Mouse (Mus musculus) heart, embryonic 10.5 days (tissue): ENCODE results near the gene Sema4b. TPM values are rescaled to one million over a fixed set of nuclear protein-coding genes. Genes with fewer than 3 reads are reported as not detected.

Experiments
- DNase-seq: peaks from one replicate; pipeline ENCODE4 v3.0.0-alpha.2; 2017; ENCODE audit warnings: low spot score
- H3K27ac ChIP-seq: fragments of 300-500 bp; sonication (generic); 2 replicates; pipeline ENCODE4 v1.5.1; 2016; ENCODE audit warnings: mild to moderate bottlenecking
- H3K27me3 ChIP-seq: fragments of 300-500 bp; sonication (generic); 2 replicates; pipeline ENCODE4 v1.6.1; 2016; ENCODE audit warnings: mild to moderate bottlenecking; ENCODE audit not compliant: poor library complexity, insufficient read depth, severe bottlenecking
- H3K36me3 ChIP-seq: fragments of 300-500 bp; sonication (generic); 2 replicates; pipeline ENCODE4 v1.6.1; 2016; ENCODE audit warnings: mild to moderate bottlenecking, moderate library complexity
- H3K4me1 ChIP-seq: fragments of 300-500 bp; sonication (generic); 2 replicates; pipeline ENCODE4 v1.6.1; 2016; ENCODE audit warnings: mild to moderate bottlenecking
- H3K4me3 ChIP-seq: fragments of 300-500 bp; sonication (generic); 2 replicates; pipeline ENCODE4 v1.5.1; 2016; ENCODE audit warnings: mild to moderate bottlenecking, moderate library complexity
- H3K9me3 ChIP-seq: fragments of 300-500 bp; sonication (generic); 2 replicates; pipeline ENCODE4 v1.6.1; 2016; ENCODE audit warnings: mild to moderate bottlenecking, moderate library complexity
- WGBS: fragments of 180-500 bp; shearing (Covaris S2); methylation state at CpG from one replicate; pipeline ENCODE4 v1.1.7; 2016; 5-methylcytosine and 5-hydroxymethylcytosine counted together
- polyA plus RNA-seq: library from polyadenylated mRNA; unstranded; fragments of >200 nt; fragmentation: Nextera tagmentation; extraction: Ambion mirVana; gene quantifications from 2 replicates; pipeline ENCODE4 v1.2.1, GENCODE M21; 2016

The Sema4b gene
- polyA plus RNA-seq: 7.8 and 8.9 TPM in 2 replicates

DNA sequence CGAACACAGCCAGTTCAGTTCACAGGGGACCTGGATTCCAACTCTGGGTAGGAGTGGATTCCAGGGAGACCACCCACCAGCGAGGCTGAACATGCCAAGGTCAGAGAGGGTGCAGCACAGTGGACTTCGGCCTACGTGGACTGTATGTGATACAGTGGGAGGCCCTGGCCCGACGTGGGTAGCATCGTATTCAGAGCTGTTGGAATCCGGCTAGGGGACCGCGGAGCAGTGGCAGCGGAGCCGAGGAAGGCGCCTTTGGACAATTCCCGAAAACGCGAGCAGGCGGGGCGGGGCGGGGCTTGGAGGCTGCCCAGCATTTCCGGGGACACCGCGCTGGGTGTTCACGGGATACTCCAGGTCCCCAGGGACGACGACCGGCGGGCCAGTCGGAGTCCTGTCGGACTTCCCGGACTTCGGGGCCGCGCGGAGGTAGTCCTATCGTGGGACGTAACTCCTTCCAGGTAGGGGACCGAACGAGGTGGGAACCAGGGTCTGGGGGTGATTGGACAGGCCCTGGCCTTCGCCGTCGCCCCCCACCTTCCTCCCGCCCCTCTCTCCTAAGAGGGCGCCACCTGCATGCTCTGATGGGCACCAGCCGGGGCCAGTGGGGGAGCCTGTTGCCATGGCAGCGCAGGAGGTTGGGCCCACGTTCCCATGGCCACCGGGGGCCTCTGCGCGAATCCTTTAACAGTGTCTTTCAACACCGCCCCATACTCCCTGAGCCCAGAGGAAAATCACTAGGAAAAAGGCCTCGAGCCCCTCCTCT lies at the start of gene Sema4b:
Gene Sema4b, plus strand, starts transcription at position 311 of the 766 bp plus-strand sequence.
- peak within 1 kb of the TSS; percentile 66 for H3K4me3 ChIP-seq
- peak within 1 kb of the TSS; percentile 95 for H3K27ac ChIP-seq
- H3K4me1 ChIP-seq: peaks cover 59% of the 10 kb centered on the region
- under 1% methylated on average over 51 of the region's 51 CpGs for WGBS
- H3K9me3 ChIP-seq: no peaks in the 10 kb centered on the region
- DNase-seq: peak; percentile 95
- no peaks in the 10 kb centered on the region for H3K27me3 ChIP-seq
- no peaks in the 10 kb centered on the region for H3K36me3 ChIP-seq

DNA sequence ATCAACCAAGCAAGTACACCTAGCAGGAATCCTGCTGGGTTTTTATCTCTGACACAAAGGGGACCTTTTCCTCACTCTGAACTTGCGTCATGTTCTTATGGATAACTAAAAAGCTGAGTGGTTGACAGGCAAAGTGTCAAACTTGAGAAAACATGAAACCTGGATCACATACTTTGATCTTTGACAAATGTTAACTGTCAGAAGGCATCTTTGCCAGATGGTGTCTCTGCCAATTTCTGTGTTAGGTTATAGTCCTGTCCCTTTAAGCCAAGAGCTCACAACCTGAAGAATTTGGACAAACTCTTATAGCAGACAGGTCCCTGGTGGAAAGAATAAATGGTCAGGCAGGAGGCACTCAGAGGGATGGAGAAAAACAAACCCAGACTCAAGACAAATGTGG lies 48.3 kb upstream of the Sema4b start:
- DNase-seq: no peak
- WGBS: 74% methylated on average over 1 of the region's 1 CpGs
- Histone ChIP-seq H3K4me1 (peaks cover 15% of the 10 kb centered on the region), H3K27ac (no peak overlapping the region), H3K36me3 (no peaks in the 10 kb centered on the region), H3K27me3 (no peaks in the 10 kb centered on the region), H3K4me3 (no peak overlapping the region), H3K9me3 (peaks cover 4% of the 10 kb centered on the region; the same call in 1 of the 2 replicates)

DNA sequence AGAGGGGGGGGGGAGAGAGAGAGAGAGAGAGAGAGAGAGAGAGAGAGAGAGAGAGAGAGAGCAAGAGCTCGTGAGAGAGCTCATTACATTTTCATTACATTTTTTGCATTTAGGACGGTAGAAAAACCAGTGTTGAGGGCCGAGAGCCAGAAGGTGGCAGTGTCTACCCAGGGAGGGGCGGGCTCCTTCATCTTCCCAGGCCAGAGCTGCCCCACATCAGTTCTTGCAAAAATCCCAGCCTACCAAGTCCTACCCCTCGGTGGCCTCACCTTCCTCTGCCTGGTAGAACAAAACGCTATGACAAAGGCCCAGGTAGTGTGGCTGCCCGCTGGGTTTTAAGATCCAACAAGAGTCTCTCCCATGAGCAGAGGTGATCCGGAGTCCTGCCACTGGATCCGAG lies 45.8 kb upstream of the Sema4b start:
- H3K27me3 ChIP-seq: no peaks in the 10 kb centered on the region; the same call in 1 of the 2 replicates
- peak overlapping the region; percentile 38; the same call in 1 of the 2 replicates for H3K27ac ChIP-seq
- WGBS: 19% methylated on average over 9 of the region's 9 CpGs

DNA sequence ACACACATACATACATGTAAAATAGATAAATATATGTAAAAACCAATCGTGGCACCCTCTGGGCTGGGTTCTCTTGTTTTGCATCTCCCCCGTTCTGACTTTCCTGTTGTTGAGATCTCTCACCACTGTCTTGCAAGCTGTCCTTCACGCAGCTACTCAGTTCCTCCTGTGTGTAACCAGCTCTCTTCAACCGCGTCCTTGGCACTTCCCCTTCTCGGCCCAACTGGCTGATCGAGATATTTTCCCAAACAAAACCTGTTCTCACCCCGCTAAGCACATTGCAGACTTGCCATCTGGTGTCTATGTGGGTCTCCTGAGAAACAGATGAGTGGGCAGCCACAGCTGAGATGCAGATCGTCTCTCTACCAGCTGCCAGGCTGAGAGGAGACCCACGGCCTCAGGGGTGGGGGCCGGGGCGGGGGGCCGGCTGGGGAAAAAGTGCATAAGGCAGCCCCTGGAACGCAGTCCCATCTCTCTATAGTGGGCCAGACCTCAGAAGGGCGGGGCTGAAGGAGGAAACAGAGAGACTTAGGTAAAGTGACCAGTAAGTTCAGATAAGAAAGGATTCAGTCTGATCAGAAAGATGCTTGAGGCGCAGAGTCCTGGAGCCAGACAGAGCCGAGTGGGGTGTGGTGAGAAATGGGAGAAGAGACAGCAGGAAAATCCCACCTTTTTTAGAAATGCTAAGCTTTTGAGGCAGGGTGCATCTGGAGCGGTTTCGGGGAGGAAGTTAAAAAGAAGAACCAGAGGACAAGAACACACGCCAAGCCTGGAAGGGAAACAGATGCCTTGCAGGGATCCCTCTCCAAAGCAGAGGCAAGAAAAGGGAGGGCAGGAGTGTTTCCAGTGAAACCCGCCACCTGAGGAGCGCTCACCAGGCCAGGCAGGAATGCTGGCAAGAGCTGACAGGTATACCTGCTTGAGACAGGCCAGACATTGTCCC lies 43.0 kb upstream of the Sema4b start:
- no peaks in the 10 kb centered on the region for H3K9me3 ChIP-seq
- no peak for DNase-seq
- 0 out of 2 replicates have a peak overlapping the region, but pooled peaks have one; percentile 5 for H3K4me3 ChIP-seq
- H3K36me3 ChIP-seq: no peaks in the 10 kb centered on the region
- peaks cover 11% of the 10 kb centered on the region for H3K4me1 ChIP-seq
- 27% methylated on average over 22 of the region's 22 CpGs for WGBS
- H3K27ac ChIP-seq: peak overlapping the region; percentile 13; the same call in 1 of the 2 replicates
- no peaks in the 10 kb centered on the region; the same call in 1 of the 2 replicates for H3K27me3 ChIP-seq

More for the DNA sequence above, 45.8 kb upstream of the Sema4b start:
- H3K4me3 ChIP-seq: no peak overlapping the region
- peaks cover 4% of the 10 kb centered on the region; the same call in 1 of the 2 replicates for H3K9me3 ChIP-seq
- no peaks in the 10 kb centered on the region for H3K36me3 ChIP-seq
- peaks cover 11% of the 10 kb centered on the region for H3K4me1 ChIP-seq
- no peak for DNase-seq

DNA sequence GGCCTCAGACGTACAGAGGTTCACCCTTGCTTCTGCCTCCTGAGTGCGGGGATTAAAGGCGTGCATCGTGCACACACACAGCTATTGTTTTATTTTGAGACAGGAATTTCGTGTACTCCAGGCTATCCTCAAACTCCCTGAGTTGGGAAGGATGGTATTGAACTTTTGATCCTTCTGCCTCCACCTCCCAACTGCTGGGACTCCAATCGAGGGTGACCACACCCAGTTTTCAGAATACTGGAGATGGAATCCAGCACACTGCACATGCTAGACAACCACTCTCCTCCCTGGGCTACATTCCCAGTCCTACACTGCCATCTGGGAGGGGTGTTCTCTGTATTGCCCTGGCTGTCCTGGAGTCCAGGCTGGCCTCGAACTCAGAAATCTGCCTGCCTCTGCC lies 41.9 kb upstream of the Sema4b start:
- Histone ChIP-seq H3K9me3 (no peaks in the 10 kb centered on the region), H3K27me3 (no peaks in the 10 kb centered on the region; the same call in 1 of the 2 replicates), H3K4me3 (no peak overlapping the region), H3K36me3 (no peaks in the 10 kb centered on the region), H3K4me1 (peaks cover 11% of the 10 kb centered on the region), H3K27ac (no peak overlapping the region)
- 92% methylated on average over 7 of the region's 7 CpGs for WGBS
- no peak for DNase-seq

DNA sequence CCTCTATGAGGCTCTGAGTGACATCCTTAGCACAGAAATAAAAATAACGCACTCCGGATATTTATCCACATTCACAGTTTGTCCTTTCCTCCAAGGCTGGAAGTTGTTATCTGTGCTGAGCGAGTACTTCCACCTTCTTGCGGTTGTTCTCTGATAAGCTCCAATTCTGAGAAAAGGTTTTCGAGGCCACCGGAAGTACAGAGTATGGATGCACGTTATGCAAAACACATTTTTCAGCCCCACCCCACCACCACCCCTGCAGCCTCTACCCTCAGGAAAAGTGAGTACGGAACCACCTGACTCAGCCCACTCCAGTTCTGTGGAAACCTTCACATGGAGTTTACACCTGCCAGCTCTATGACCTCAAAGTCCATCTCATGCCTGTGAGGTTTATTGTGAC lies 40.6 kb upstream of the Sema4b start:
- Histone ChIP-seq H3K4me1 (peaks cover 8% of the 10 kb centered on the region), H3K4me3 (no peak overlapping the region), H3K27ac (no peak overlapping the region), H3K27me3 (no peaks in the 10 kb centered on the region; the same call in 1 of the 2 replicates), H3K36me3 (no peaks in the 10 kb centered on the region), H3K9me3 (no peaks in the 10 kb centered on the region)
- DNase-seq: no peak
- WGBS: 57% methylated on average over 8 of the region's 8 CpGs

DNA sequence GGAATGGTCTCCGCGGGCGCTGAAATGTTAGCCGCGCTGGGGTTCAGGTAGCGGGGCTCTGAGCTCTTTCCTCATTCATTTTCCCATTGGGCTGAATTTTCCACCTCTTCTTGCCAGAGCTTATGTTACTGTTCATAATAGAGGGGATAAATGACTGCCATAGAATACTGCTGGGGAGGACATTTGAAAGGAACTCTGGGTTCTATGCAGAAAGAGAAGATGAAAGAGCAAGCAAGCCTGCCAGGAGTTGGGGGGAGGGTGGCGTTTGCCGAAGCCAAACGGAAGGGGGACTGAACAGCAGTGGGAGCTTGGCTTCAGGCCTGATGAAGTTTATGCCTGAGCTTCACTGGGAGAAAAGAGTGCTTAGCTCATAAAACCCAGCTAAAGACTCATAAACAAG lies 37.3 kb upstream of the Sema4b start:
- DNase-seq: no peak
- Histone ChIP-seq H3K4me1 (no peaks in the 10 kb centered on the region), H3K27me3 (no peaks in the 10 kb centered on the region; the same call in 1 of the 2 replicates), H3K9me3 (no peaks in the 10 kb centered on the region), H3K27ac (no peak overlapping the region), H3K36me3 (no peaks in the 10 kb centered on the region), H3K4me3 (no peak overlapping the region)
- 59% methylated on average over 9 of the region's 9 CpGs for WGBS

DNA sequence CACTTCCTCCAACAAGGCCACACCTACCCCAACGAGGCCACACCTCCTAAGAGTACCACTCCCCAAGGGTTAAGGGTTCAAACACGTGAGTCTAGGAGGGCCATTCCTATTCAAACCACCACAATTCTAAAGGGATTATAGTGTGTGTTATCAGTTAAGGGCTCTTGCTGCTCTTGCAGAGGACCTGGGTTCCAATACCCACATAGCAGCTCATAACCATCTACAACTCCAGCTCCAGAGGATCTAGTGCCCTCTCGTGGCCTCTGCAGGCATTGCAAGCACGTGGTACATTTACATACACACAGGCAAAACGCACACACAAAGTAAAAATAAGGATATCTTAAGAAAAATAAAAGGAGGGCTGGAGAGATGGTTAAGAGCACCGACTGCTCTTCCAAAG lies 34.5 kb upstream of the Sema4b start:
- DNase-seq: no peak
- Histone ChIP-seq H3K9me3 (no peaks in the 10 kb centered on the region), H3K4me3 (no peak overlapping the region), H3K27ac (no peak overlapping the region), H3K27me3 (peaks cover 4% of the 10 kb centered on the region; the same call in 1 of the 2 replicates), H3K36me3 (no peaks in the 10 kb centered on the region), H3K4me1 (peaks cover 7% of the 10 kb centered on the region)
- WGBS: 55% methylated on average over 6 of the region's 6 CpGs

DNA sequence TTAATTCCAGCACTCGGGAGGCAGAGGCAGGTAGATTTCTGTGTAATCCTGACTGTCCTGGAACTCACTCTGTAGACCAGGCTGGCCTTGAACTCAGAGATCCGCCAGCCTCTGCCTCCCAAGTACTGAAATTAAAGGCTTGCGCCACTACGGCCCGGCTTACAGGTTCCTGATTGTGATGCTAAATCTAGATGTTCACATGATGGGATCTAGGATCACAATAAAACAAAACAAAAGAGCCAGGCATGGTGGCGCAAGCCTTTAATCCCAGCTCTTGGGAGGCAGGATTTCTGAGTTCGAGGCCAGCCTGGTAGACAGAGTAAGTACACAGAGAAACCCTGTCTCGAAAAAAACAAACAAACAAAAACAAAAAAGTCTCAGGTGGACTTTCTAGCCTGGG lies 33.9 kb upstream of the Sema4b start:
- Histone ChIP-seq H3K4me3 (no peak overlapping the region), H3K36me3 (no peaks in the 10 kb centered on the region), H3K27ac (no peak overlapping the region), H3K9me3 (no peaks in the 10 kb centered on the region), H3K27me3 (peaks cover 4% of the 10 kb centered on the region; the same call in 1 of the 2 replicates), H3K4me1 (peaks cover 7% of the 10 kb centered on the region)
- no peak for DNase-seq
- WGBS: 91% methylated on average over 8 of the region's 8 CpGs

DNA sequence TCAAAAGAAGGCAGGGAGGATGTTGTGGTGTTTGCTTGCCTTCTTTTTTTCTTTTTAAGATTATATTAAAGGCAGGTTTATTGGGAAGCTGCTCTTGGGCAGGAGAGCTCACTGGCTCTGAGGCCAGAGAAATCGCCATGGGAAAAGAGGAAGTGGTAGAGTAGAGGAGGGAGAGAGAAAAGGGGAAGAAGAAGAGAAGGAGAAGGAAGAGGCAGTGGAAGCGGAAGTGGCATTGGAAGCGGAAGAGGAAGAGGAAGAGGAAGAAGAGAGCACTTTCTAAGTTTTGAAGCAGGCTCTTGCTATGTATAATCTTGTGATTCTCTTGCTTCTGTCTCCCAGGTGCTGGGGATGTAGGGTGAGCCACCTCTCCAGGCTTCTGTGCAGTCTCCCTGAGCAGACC lies 32.0 kb upstream of the Sema4b start:
- DNase-seq: no peak
- Histone ChIP-seq H3K4me1 (peaks cover 7% of the 10 kb centered on the region), H3K27me3 (peaks cover 4% of the 10 kb centered on the region; the same call in 1 of the 2 replicates), H3K9me3 (no peaks in the 10 kb centered on the region), H3K27ac (no peak overlapping the region), H3K36me3 (no peaks in the 10 kb centered on the region), H3K4me3 (no peak overlapping the region)
- WGBS: 72% methylated on average over 3 of the region's 3 CpGs

DNA sequence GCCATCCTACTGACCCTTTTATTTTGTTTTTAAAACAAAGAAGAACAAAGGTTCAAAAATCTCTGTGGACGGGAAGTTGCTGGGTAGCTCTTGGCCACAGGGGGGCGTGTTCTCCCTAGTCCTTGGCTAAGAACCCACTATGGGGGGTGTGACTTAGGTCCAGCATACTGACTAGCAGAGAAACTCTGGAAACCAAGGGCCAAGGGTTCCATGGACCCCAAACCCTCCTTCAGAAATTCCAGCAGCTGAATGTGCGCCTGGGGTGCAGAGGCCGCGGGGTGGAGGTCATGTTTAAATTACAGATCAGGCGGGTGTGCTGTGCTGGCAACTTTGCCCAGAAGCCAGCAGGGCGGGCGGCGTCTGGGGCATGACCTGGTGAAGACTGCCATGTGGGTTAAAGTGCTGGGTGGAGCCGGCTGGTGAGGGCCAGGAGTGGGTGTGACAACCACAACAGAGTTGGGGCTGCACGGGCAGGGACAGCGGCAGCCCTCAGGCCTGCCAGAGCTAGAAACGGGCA lies 29.9 kb upstream of the Sema4b start:
- peaks cover 9% of the 10 kb centered on the region; the same call in 1 of the 2 replicates for H3K27me3 ChIP-seq
- no peak for DNase-seq
- H3K4me1 ChIP-seq: peaks cover 14% of the 10 kb centered on the region
- H3K9me3 ChIP-seq: no peaks in the 10 kb centered on the region
- no peaks in the 10 kb centered on the region for H3K36me3 ChIP-seq
- WGBS: 56% methylated on average over 13 of the region's 13 CpGs
- H3K27ac ChIP-seq: 0 out of 2 replicates have a peak overlapping the region, but pooled peaks have one; percentile 3
- no peak overlapping the region for H3K4me3 ChIP-seq

DNA sequence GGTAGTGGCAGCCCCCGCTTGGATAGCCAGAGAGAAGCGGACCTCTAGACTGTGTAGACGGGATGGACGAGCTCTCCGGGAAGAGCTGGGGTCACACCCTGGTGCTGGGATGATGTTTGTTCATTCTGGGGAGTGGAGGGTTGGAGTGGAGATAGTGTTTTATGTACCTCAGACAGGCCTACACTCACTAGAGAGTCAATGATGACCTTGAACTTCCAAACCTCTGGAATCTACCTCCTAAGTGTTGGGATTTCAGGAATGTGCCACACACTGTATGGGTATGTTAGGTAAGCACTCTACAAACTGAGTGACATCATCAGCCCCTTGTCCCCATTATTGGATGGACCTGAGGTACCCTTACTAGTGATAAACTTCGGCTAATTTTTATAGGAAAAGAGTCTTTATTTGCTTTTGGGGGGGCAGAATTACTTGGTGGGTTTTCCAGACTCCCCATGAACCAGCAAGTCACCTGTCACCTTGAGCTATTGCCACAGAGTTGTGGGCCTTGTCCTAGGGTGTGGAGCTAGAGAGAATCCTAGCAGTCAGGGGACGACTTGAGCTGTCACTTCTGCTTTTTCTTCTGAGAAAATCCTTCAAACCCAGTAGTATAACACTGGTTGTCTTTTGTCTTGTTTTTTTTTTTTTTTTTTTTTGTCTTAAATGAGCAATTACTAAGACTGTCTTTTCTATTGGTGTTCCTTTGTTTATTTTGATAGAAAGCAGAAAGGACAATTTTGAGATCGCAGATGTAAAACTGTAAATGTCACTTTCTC lies 28.0 kb upstream of the Sema4b start:
- Histone ChIP-seq H3K4me1 (peaks cover 14% of the 10 kb centered on the region), H3K36me3 (no peaks in the 10 kb centered on the region), H3K27me3 (peaks cover 16% of the 10 kb centered on the region; the same call in 1 of the 2 replicates), H3K27ac (no peak overlapping the region; the same call in 1 of the 2 replicates), H3K9me3 (no peaks in the 10 kb centered on the region), H3K4me3 (no peak overlapping the region)
- WGBS: 80% methylated on average over 8 of the region's 8 CpGs
- no peak for DNase-seq
